Mouse (Mus musculus): Measurements from ENCODE around the gene Traf7.

The Traf7 gene

DNA sequence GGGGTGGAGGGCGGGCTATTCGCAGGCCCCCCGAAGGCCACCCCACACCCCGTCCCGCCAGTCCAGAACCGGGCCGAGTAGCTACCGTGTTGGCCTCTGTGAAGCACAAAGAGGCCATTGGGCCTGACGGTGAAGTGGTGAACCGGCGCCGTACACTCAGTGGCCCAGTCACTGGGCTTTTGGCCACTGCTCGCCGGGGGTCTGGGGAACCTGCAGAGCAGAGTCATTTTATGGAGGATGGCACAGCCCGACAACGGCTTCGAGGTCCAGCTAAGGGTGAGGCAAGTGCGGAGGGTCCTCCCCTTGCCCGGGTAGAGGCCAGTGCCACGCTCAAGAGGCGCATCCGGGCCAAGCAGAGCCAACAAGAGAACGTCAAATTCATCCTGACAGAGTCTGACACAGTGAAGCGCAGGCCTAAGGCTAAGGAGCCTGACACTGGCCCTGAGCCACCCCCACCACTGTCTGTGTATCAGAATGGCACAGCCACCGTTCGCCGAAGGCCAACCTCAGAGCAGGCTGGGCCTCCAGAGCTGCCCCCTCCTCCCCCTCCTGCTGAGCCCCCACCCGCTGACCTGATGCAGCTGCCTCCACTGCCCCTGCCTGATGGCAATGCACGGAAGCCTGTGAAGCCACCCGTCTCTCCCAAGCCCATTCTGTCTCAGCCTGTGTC is 22.3 kb downstream of the Traf7 start:
- CTCF ChIA-PET: interaction anchor here (0.6 to 2.4 kb wide), 16 partner anchors 8 to 229 kb away, joined by 3 to 13 read pairs (median 4); partner anchors contain the start of gene Mlst8 (in 2 of the 4)
- POLR2A ChIA-PET: interaction anchor here (0.6 to 16.1 kb wide), 38 partner anchors 8 to 253 kb away, joined by 3 to 356 read pairs (median 5); partner anchors contain the start of genes Pkd1 (in 3 of the 4), Traf7 (in 3 of the 4), Mlst8 (in 2 of the 4) and Nthl1 (in 2 of the 4)

DNA sequence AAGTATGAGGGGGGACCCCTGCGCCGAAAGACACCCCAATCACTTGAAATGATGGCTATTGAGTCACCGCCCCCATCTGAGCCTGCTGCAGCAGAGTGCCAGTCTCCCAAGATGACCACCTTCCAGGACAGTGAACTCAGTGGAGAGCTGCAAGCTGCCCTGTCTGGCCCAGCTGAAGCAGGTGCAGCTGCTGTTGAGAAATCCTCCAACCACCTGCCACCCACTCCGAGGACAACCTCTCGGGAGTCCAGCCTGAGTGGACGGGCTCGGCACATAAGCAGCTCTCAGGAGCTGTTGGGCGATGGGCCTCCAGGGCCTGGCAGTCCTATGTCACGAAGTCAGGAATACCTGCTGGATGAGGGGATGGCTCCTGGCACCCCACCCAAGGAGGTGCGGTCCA is 23.7 kb downstream of the Traf7 start:
- ChIA-PET POLR2A (interaction anchor here (0.5 to 16.1 kb wide), 18 partner anchors 9 to 90 kb away, joined by 3 to 356 read pairs (median 5); partner anchors contain the start of genes Traf7 (in 3 of the 4), Mlst8 (in 2 of the 4), Bricd5 (in 1 of the 4) and Pkd1 (in 1 of the 4)), CTCF (interaction anchor here in 3 of 4 experiments (0.7 to 3.8 kb wide), 7 partner anchors 9 to 144 kb away, joined by 3 to 20 read pairs (median 6); partner anchors contain the start of gene Mlst8 (in 2 of the 3))

DNA sequence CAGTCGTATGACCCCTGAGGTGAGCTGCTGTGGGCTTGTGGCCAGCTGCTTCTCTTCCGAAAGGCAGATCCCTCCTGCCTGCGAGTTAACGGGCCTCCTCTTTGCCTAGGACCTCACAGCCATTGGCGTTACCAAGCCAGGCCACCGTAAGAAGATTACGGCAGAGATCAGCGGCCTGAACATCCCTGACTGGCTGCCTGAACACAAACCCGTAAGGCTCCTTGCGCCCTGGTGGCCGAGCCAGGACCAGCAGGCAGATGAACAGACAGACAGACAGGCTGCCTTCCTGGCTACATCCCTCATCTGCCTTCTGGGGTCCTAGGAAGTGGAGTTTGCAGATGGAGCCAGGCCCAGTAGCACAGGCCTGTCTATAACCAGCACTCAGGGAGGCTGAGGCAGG is 25.5 kb downstream of the Traf7 start:
- ChIA-PET POLR2A (interaction anchor here in 3 of 4 experiments (0.8 to 16.1 kb wide), 11 partner anchors 11 to 251 kb away, joined by 3 to 356 read pairs (median 4); partner anchors contain the start of genes Traf7 (in 3 of the 3), Hs3st6 (in 1 of the 3), Mlst8 (in 1 of the 3) and Pkd1 (in 1 of the 3)), CTCF (interaction anchor here in 2 of 4 experiments (0.6 to 3.8 kb wide), 6 partner anchors 11 to 130 kb away, joined by 3 to 20 read pairs (median 4); partner anchors contain the start of genes Nthl1 (in 1 of the 2) and Tsc2 (in 1 of the 2))

DNA sequence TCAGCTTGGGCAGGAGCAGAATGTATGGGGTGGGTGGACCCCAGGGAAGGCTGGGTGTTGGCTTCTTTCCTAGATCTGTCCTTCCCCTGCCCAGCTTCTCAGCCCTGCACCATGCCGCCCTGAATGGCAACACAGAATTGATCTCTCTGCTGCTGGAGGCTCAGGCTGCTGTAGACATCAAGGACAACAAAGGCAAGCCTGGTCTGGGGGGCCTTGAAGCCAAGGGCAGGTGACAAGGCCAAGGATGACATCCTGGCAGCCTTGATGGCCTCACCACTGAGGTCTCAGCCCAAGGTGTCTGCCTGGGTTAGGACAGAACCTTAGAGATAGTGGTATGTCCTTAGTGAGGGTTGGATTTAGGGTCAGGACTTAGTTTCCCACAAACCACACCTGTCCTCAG is 31.7 kb downstream of the Traf7 start:
- POLR2A ChIA-PET: interaction anchor here in 2 of 4 experiments (1.7 to 2.8 kb wide), 4 partner anchors 11 to 32 kb away, joined by 6 to 27 read pairs (median 14); partner anchors contain the start of genes Traf7 (in 2 of the 2) and Mlst8 (in 1 of the 2)
- CTCF ChIA-PET: interaction anchor here in 2 of 4 experiments (1.0 to 1.9 kb wide), 4 partner anchors 9 to 160 kb away, joined by 3 to 13 read pairs (median 7); no protein-coding TSS in a partner anchor

DNA sequence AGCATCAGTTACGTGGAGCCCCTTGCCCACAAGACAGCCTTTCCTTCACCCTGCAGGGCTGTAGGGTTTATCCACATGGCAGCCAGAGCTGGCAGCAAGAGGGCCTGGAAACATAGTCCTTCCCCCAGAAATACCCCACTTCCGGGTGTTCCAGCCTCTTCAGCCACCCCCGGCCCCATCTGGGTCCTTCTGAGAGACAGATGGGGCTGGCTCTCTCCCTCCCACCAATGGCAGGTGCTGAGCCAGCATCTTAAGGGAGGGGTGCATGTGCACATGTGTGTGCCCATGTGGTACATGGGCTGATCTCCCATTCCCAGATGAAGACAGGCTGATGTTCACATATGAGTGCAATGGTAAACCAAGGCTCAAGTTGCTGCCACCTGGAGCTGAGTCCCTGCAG is 32.3 kb downstream of the Traf7 start:
- POLR2A ChIA-PET: interaction anchor here in 3 of 4 experiments (0.8 to 2.8 kb wide), 11 partner anchors 10 to 54 kb away, joined by 3 to 27 read pairs (median 5); partner anchors contain the start of genes Mlst8 (in 3 of the 3), Traf7 (in 2 of the 3) and Pkd1 (in 1 of the 3)
- CTCF ChIA-PET: interaction anchor here (0.8 to 1.9 kb wide), 21 partner anchors 8 to 232 kb away, joined by 3 to 13 read pairs (median 5); partner anchors contain the start of genes Dnase1l2 (in 1 of the 4), Ndufb10 (in 1 of the 4) and Rpl3l (in 1 of the 4)

DNA sequence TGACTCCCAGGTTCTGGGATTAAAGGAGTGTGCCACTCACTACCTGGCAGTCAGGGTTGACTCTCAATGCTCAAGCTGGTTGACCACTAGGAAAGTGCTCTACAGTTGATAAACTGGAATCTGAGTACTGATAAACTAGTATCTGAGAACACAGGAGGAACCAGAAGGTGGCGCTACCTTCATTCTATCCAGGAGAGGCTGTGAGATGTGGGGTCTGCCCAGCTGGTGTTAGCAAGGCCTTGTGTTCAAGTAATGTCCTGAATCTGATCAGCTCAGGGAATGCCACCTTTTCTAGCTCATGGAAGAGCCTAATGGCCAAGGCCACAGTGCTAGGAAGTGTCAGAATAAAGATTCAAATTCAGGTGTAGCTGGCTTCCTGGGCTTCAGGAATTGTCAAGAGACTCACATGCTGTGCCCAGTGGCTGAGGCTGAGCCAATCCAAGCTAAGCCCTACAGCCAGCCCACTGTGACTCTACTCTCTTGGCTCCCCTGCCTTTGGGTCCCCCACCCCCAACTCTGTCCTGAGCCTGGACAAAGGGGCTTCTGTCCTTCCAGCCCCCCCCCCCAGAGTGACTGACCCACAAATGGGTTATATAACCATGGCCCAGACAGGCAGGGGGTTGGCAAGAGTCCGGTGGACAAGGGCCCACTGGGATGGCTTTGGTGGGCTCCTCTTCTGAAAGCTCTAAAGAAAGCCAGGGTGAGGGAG is 33.0 kb downstream of the Traf7 start:
- CTCF ChIA-PET: interaction anchor here (0.5 to 3.9 kb wide), 43 partner anchors 9 to 756 kb away, joined by 3 to 19 read pairs (median 4); partner anchors contain the start of genes Mlst8 (in 3 of the 4), Tbl3 (in 2 of the 4), Dnase1l2 (in 1 of the 4) and Ndufb10 (in 1 of the 4)
- POLR2A ChIA-PET: interaction anchor here in 3 of 4 experiments (0.6 to 2.8 kb wide), 26 partner anchors 9 to 274 kb away, joined by 3 to 27 read pairs (median 4); partner anchors contain the start of genes Mlst8 (in 3 of the 3), Pkd1 (in 2 of the 3), Traf7 (in 2 of the 3) and Tedc2 (in 1 of the 3)

DNA sequence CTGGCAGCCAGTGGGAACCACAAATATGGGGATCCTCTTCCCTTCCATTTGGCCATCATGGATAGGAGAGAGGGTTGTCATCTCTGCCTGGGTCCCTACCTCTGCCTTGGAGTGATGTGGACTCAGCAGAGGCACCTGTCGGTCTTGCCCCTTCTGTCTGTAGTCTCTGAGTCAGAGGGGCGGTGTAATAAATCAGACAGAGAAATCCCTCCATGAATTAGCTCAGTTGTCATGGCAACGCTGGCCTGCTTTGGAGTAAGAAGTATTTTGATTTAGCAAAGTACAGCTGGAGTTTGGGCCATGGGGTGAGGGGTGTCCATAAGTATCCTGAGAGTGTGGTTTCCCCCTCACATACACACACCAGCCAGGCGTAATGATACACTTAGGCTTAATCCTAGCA is 37.3 kb downstream of the Traf7 start:
- ChIA-PET CTCF (interaction anchor here (0.6 to 4.4 kb wide), 5 partner anchors 10 to 339 kb away, joined by 3 to 32 read pairs (median 5); partner anchors contain the start of gene Mlst8 (in 2 of the 4)), POLR2A (interaction anchor here in 3 of 4 experiments (0.6 to 24.5 kb wide), 23 partner anchors 9 to 239 kb away, joined by 3 to 396 read pairs (median 7); partner anchors contain the start of genes Mlst8 (in 3 of the 3), Traf7 (in 3 of the 3), Pkd1 (in 2 of the 3) and Ccnf (in 1 of the 3))

DNA sequence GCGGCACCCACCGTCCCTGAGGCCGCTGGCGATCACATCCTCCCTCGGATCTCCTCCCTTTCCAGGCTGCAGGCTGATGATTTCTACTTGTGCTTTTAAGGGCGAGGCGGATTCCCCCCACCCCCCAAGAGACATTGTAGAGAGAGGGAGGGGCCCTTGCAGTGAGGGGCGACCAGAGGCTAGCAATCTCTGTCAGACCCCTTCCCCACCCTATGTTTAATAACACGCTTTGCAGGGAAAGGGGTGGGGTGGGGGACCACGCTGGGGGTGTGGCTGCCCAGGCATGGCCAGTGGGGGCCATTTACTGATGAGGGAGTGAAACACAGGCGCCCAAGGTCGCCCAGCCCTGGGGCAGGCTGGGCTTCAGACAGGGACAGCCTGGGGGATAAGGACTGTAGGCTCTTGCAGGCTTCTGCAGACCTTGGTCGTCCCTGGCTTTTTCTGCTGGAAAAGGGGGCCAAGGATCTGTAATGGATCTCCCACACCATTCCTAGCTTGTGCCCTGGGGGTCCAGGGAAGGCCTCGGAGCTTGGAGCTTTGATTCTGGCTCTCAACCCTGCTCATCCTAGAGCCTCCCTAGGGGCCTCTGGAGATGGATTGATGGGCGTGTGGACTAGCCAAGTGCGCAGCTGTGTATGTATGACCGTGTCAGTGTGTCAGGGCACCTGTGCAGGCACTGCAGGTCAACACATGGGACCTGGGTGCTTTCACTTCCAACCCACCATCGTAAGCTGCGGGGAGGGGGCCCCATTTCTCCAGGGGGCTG is 38.3 kb downstream of the Traf7 start:
- POLR2A ChIA-PET: interaction anchor here in 3 of 4 experiments (0.6 to 24.5 kb wide), 28 partner anchors 9 to 524 kb away, joined by 3 to 396 read pairs (median 6); partner anchors contain the start of genes Mlst8 (in 3 of the 3), Traf7 (in 3 of the 3), Pkd1 (in 2 of the 3) and Ccnf (in 1 of the 3)

DNA sequence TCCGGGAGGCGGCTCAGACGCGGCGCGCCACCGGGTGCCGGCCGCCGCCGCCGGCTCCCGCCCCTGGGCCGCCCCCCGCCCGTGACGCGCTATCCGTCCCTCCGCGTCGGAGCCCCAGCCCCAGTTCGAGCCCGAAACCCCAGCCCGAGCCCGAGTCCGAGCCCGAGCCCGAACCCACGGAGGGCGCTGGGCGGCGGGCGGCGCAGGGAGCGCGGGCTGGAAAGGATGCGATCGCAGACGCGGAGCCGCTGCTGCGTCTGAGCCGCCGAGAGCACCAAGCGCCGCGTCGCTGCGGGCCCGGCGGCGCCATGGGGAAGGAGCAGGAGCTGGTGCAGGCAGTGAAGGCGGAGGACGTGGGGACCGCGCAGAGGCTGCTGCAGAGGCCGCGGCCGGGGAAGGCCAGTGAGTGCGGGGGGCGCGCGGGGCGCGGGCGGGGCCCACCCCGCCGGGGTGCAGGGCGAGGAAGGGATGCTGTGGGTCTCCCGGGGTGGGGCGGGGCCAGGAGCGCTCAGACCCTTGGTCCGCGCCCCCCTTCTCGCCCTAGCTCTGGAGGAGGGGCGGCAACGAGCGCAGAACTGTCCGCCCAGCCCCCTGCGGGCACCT is 39.0 kb downstream of the Traf7 start:
- POLR2A ChIA-PET: interaction anchor here in 3 of 4 experiments (0.6 to 24.5 kb wide), 19 partner anchors 9 to 524 kb away, joined by 3 to 396 read pairs (median 7); partner anchors contain the start of genes Mlst8 (in 3 of the 3), Traf7 (in 3 of the 3), Ndufb10 (in 1 of the 3) and Nthl1 (in 1 of the 3)
- CTCF ChIA-PET: interaction anchor here in 2 of 4 experiments (0.8 to 4.4 kb wide), 4 partner anchors 9 to 14 kb away, joined by 3 to 32 read pairs (median 4); partner anchors contain the start of gene Mlst8 (in 2 of the 2)

More for the DNA sequence above, 38.3 kb downstream of the Traf7 start:
- CTCF ChIA-PET: interaction anchor here in 3 of 4 experiments (0.6 to 4.4 kb wide), 6 partner anchors 9 to 269 kb away, joined by 3 to 32 read pairs (median 4); partner anchors contain the start of genes Mlst8 (in 2 of the 3) and Tedc2 (in 1 of the 3)

DNA sequence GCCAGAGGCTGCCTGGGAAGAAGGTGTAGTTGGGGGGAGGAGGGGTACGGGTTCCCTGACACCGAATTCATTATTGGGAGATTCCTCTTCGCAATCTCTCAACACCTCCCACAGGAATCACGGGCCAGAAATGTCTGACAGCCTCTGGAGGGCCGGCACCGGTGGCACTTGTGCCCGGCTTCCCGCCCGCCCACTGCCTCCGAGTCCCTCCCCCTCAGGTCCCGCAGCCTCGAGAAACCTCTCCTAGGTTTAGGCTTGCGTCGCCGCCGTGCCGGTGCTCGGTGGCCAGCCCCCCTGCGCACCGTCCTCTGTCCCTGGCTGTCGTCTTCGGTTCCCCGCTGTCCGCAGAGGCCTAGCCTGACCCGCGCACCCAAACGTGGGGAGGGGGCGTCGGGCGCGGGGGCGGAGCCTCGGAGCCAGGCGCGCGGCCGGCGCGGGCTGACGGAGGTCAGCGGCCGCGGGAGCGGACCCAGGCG is 39.5 kb downstream of the Traf7 start, which contains the start of gene Caskin1:
TSS of gene Caskin1 (plus strand) at position 416 of the 476 bp plus-strand sequence.
- ChIA-PET CTCF (interaction anchor here in 2 of 4 experiments (0.6 to 4.4 kb wide), 4 partner anchors 9 to 179 kb away, joined by 3 to 32 read pairs (median 3); partner anchors contain the start of gene Mlst8 (in 2 of the 2)), POLR2A (interaction anchor here in 3 of 4 experiments (0.6 to 24.5 kb wide), 9 partner anchors 9 to 222 kb away, joined by 3 to 396 read pairs (median 5); partner anchors contain the start of genes Mlst8 (in 2 of the 3), Traf7 (in 2 of the 3), E4f1 (in 1 of the 3) and Pgp (in 1 of the 3))

DNA sequence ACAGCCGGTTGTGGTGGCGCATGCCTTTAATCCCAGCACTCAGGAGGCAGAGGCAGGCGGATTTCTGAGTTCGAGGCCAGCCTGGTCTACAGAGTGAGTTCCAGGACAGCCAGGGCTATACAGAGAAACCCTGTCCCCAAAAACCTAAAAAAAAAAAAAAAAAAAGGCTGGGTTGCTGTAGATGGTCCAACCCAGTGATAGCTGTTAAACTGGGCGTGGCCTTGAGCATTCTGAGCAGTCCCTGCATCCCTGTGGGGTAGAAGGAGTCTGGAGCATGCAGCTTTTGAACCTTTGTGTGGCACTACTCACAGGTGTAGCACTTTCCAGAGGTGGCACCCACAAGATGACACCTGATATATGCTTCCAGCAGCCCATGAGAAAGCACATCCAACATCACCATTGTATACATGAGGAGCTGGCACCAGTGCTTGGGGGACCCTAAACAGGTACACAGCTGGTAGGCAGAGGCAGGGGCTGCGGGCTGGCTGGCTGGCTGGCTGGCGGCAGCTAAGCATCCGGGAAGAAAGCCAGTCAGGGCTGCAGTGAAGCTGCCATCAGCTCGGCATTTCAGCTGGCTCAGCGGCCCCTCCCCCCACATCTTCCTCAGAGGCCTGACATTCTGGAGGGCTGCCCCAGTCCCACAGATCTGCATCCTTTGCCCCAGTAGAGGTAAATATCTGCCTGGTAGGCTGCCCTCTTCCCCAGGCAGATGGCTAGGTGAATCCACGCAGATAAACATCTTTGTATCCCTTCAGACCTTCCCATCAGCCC is 42.5 kb downstream of the Traf7 start:
- ChIA-PET CTCF (interaction anchor here (0.6 to 1.9 kb wide), 11 partner anchors 9 to 464 kb away, joined by 3 to 7 read pairs (median 3); no protein-coding TSS in a partner anchor), POLR2A (interaction anchor here in 3 of 4 experiments (0.6 to 24.5 kb wide), 29 partner anchors 9 to 366 kb away, joined by 3 to 396 read pairs (median 4); partner anchors contain the start of genes Traf7 (in 3 of the 3), Pkd1 (in 2 of the 3), Zfp598 (in 2 of the 3) and Bricd5 (in 1 of the 3))

DNA sequence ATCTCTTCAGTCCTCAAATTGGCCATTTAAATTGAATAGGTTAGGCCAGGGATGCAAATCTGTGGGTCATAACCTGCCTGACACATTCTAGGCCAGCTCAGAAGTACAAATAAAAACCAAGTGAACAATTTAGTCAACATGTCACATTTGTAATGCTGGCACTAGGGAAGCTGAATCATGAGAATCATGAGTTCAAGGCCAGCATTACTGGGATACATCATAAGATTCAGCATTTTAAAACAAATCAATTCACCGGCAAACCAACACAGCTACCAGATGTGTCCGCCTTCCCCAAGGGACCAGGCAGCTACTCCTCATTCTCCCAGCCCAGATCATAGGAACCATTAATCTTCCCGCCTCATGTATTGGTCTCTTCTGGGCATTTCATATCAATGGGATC is 44.2 kb downstream of the Traf7 start:
- ChIA-PET POLR2A (interaction anchor here in 2 of 4 experiments (0.9 to 24.5 kb wide), 6 partner anchors 11 to 67 kb away, joined by 3 to 396 read pairs (median 4); partner anchors contain the start of genes Traf7 (in 2 of the 2) and Rab26 (in 1 of the 2)), CTCF (interaction anchor here in 1 of 4 experiments (1.2 kb wide), 1 partner anchor 11 kb away, joined by 4 read pairs; no protein-coding TSS in a partner anchor)

DNA sequence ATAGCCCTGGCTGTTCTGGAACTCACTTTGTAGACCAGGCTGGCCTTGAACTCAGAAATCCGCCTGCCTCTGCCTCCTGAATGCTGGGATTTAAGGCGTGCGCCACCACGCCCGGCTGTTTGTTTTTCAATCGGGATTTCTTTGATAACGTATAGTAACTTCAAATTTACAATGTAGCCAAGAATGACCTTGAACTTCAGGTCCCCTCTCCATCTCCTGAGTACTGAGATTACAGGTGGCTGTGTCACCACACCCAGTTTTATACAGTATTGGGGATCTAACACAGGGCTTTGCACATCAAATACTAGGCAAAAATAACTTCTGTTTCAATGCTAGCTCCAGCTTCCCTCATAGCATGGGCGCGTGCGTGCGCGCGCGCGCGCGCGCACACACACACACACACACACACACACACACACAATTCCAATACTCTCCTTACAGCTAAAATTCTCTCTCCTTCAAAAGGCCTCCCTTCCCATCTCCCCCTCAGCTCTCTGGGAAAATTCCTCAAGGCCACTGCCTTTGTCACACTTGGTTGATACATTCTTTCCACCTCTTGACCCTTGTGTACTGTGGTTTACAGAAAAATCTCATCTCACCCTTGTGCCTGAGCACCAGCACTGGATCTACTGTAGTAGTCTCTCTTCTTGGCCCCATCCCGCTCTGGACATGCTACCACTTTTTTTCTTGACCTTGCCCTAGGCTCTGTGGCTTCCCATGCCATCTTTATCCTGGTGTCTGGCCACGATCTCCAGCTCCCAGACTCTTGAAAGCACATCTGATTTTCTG is 46.5 kb downstream of the Traf7 start:
- POLR2A ChIA-PET: interaction anchor here (0.7 to 24.5 kb wide), 24 partner anchors 9 to 330 kb away, joined by 3 to 396 read pairs (median 6); partner anchors contain the start of genes Traf7 (in 3 of the 4), E4f1 (in 2 of the 4), Pgp (in 2 of the 4) and Caskin1 (in 1 of the 4)
- CTCF ChIA-PET: interaction anchor here (0.9 to 3.2 kb wide), 9 partner anchors 12 to 278 kb away, joined by 3 to 19 read pairs (median 4); no protein-coding TSS in a partner anchor

Data from embryonic stem cell, embryonic (primary cell).